Mouse (Mus musculus): ENCODE data around the gene Pde9a. TPM values are rescaled to one million over a fixed set of nuclear protein-coding genes. Genes with fewer than 3 reads are reported as not detected.

Pde9a gene
- polyA plus RNA-seq, 1 experiment from 2014 or later, result 16.5 TPM

DNA sequence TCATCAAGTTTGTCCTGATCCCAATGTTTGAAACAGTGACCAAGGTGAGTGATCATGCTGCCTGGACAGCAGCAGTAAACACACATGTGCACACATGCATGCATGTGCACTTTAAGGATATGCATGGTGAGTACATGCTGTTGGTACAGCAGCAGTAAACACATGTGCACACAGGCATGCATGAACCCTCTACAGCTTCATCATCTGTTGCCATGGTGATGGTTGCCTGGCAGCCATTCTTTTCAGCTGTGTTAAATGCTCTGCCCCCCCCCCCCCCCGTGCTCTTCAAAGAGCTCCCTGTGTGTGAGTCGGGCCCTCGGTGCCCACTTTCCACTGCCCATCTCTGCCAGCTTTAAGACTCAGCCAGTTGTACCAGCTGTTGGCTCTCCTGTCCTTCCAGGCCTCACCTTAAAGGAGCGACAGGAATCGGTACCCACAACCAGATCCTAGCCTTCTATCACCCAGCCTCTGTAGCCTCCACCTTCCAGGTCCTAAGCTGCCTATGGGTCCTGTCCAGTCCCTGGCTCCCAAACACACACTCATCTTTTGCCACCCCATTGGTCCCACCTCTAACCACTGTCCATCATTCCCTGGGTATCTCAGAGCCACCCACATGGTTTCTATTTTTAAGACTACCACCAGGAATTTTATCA lies 84.9 kb downstream of the Pde9a start:
- H3K36me3 ChIP-seq, result peaks cover 36% of the 10 kb centered on the region
- no peak for ATAC-seq (ENCODE audit: insufficient number of reproducible peaks, low FRiP score, low TSS enrichment, low read depth)
- H3K4me2 ChIP-seq (replicated peaks), result no peak overlapping the region
- H3K4me1 ChIP-seq, result no peaks in the 10 kb centered on the region
- no peaks in the 10 kb centered on the region for H3K27me3 ChIP-seq
- no peak overlapping the region for H3K9ac ChIP-seq
- no peak overlapping the region for H3K27ac ChIP-seq (replicated peaks)
- no peak overlapping the region for H3K4me3 ChIP-seq (replicated peaks)
- no peaks in the 10 kb centered on the region for H3K9me3 ChIP-seq (replicated peaks)
- 90% methylated on average over 5 of the region's 5 CpGs for WGBS

DNA sequence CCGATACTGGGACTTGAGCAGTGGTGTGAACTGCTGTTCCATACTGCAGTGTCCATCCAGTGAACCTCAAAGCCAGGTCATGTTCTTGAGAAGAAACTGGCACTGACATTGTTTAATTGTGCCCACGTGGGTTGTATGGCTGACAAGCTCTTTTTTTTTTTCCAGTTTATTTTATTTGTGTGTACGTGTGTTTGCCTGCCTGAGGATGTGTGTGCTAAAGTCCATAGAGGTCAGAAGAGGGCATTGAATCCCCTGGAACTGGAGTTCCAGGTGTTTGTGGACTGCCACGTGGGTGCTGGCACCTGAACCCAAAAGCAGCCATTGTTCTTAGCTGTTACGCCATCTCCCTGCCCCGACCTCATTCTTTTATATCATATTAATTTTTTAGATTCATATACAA lies 88.4 kb downstream of the Pde9a start:
- H3K4me2 ChIP-seq (replicated peaks), result no peak overlapping the region
- no peak overlapping the region for H3K9ac ChIP-seq
- 78% methylated on average over 6 of the region's 6 CpGs for WGBS
- H3K27me3 ChIP-seq, result no peaks in the 10 kb centered on the region
- H3K9me3 ChIP-seq (replicated peaks), result no peaks in the 10 kb centered on the region
- ATAC-seq (ENCODE audit: insufficient number of reproducible peaks, low FRiP score, low TSS enrichment, low read depth), result no peak
- 0 out of 2 replicates have a peak, but pooled peaks cover 3% of the 10 kb centered on the region for H3K4me1 ChIP-seq
- no peak overlapping the region for H3K27ac ChIP-seq (replicated peaks)
- H3K36me3 ChIP-seq, result peaks cover 14% of the 10 kb centered on the region; the same call in 1 of the 2 replicates
- no peak overlapping the region for H3K4me3 ChIP-seq (replicated peaks)

DNA sequence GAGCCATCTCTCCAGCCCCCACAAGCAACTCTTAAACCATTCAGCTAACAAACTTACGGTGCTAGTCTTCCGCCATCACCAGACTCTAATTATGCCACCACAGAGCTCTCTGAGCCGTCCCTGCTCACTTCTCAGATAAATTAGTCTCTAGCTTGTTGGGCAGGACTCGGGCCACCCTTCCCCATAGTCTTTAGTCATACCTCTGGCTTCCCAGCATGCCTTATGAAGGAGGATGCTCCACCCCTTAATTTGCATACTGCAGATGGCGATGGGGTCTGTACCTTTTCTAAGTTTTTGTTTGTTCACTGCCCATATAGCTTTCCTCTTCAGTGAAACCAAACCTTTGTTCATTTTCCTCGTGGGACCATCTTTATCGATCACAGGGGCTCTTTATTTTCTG lies 92.6 kb downstream of the Pde9a start:
- no peak overlapping the region for H3K4me3 ChIP-seq (replicated peaks)
- no peaks in the 10 kb centered on the region for H3K27me3 ChIP-seq
- no peak for ATAC-seq (ENCODE audit: insufficient number of reproducible peaks, low FRiP score, low TSS enrichment, low read depth)
- H3K9ac ChIP-seq, result no peak overlapping the region
- H3K36me3 ChIP-seq, result 0 out of 2 replicates have a peak, but pooled peaks cover 2% of the 10 kb centered on the region
- WGBS, result 73% methylated on average over 7 of the region's 7 CpGs
- 0 out of 2 replicates have a peak, but pooled peaks cover 3% of the 10 kb centered on the region for H3K4me1 ChIP-seq
- no peak overlapping the region for H3K27ac ChIP-seq (replicated peaks)
- H3K9me3 ChIP-seq (replicated peaks), result no peaks in the 10 kb centered on the region
- H3K4me2 ChIP-seq (replicated peaks), result no peak overlapping the region

DNA sequence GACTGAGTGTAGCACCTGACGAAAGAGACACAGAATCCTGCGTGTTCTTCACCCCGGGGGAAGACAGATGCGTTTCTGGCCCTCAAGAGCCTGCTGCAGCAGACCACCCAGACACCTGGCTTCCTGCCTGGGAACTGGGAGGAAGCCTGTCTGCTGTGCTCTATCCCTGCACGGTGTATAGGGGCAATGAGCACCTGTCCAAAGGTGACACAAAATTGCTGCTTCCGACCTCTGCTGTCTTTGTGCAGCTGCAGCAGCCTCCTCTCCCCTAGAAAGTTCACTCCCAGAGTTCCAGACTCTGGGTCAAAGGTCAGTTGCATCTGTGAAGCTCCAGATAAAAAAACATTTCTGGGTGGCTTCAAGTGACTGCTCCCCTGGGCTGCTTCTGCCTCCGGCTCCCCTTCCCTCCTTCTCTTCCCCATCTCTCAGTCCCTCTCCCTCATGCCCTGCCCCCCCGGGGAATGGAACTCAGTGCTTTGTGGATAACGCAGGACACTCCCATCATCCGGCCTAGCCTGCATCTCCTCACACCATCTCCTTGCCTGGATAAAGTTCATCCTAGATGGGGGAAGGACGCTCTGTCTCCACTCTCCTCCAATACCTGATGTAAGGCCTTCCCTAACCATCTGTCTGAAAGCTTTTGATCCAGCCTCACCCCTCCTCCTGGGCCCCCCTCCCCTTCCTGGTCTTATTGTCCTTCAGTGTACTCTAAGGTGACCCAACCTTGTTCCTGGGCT lies 93.3 kb downstream of the Pde9a start:
- Histone ChIP-seq H3K36me3 (0 out of 2 replicates have a peak, but pooled peaks cover 2% of the 10 kb centered on the region), H3K9me3 (replicated peaks) (no peaks in the 10 kb centered on the region), H3K4me1 (0 out of 2 replicates have a peak, but pooled peaks cover 3% of the 10 kb centered on the region), H3K27ac (replicated peaks) (no peak overlapping the region), H3K4me2 (replicated peaks) (no peak overlapping the region), H3K4me3 (replicated peaks) (no peak overlapping the region), H3K27me3 (no peaks in the 10 kb centered on the region), H3K9ac (no peak overlapping the region)
- 44% methylated on average over 11 of the region's 11 CpGs for WGBS
- ATAC-seq (ENCODE audit: insufficient number of reproducible peaks, low FRiP score, low TSS enrichment, low read depth), result no peak

DNA sequence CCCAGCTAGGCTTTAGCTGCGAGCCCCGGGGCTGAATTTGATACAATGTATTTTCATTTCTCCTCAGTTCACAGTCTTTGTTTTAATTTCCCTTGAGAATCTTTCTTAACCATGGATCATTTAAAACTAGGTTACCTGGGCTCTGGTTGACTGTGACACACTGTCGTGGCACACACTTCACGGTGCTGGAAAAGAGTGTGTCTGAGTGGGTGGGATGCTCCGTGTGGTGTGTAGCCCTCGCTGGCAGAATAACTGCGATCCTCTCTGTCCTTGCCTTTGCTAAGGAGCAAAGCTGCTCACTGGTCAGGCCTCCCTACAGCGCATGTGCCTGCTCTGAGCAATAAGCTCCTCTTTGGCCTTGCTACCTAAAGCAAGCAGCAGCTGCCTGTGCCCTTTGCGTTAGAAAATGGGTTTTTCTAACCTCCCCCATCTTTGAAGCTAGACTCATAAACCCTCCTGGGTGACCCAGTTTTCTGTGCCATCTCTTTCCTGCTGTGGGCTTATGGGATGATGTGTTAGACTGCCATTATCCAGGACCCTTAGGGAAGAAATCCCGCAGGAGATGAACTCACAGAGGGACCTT lies 100.7 kb downstream of the Pde9a start:
- no peaks in the 10 kb centered on the region for H3K27me3 ChIP-seq
- ATAC-seq (ENCODE audit: insufficient number of reproducible peaks, low FRiP score, low TSS enrichment, low read depth), result no peak
- no peak overlapping the region for H3K27ac ChIP-seq (replicated peaks)

DNA sequence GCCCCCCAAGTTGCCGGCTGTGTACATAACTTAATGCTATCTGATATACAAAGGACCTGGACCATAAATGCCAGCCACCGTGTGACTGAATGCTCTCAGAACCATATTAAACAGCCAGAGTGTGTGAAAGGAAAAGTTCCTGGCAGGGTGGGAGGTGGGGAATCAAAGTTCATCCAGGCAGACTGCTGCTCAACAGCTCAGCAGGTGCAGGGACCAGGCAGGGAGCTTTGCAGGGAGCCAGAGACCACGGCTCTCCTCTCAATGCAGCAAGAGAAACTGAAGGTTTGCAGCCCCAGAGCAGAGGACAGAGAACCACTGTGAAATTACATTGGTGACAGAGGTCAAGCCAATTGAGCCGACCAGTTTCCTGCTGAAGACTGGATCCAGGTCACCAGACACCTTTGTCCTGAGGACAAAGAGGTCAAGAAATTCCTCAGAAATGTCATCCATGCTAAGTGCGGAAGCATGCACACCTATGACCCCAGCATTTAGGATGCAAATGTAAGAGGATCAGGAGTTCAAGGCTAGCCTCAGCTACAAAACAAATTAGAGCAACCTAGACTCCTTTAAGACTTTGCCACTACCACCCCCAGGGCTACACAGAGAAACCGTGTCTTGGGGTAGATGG lies 101.5 kb downstream of the Pde9a start:
- Histone ChIP-seq H3K9me3 (replicated peaks) (no peaks in the 10 kb centered on the region), H3K4me2 (replicated peaks) (no peak overlapping the region), H3K27me3 (no peaks in the 10 kb centered on the region), H3K36me3 (no peaks in the 10 kb centered on the region), H3K4me1 (no peaks in the 10 kb centered on the region), H3K27ac (replicated peaks) (no peak overlapping the region), H3K9ac (no peak overlapping the region), H3K4me3 (replicated peaks) (no peak overlapping the region)
- no peak for ATAC-seq (ENCODE audit: insufficient number of reproducible peaks, low FRiP score, low TSS enrichment, low read depth)
- WGBS, result 26% methylated on average over 6 of the region's 6 CpGs

More for the DNA sequence above, 100.7 kb downstream of the Pde9a start:
- H3K9ac ChIP-seq, result no peak overlapping the region
- no peaks in the 10 kb centered on the region for H3K9me3 ChIP-seq (replicated peaks)
- 70% methylated on average over 10 of the region's 10 CpGs for WGBS
- H3K4me2 ChIP-seq (replicated peaks), result no peak overlapping the region
- no peak overlapping the region for H3K4me3 ChIP-seq (replicated peaks)
- H3K36me3 ChIP-seq, result no peaks in the 10 kb centered on the region
- no peaks in the 10 kb centered on the region for H3K4me1 ChIP-seq

DNA sequence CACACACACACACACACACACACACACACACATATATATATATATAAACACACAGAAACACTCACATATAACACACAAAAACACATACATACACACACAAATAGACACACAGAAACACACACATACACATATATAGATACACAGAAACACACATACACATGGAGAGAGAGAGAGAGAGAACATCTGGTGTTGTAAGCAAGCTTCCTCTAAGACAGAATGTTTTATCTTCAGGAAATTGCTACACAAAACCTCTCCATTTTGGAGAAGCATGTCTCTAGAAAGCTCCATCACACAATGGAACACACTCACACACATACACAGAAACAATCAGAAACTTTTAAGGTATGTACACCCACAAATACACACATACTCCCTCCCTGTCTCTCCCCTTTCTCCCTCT lies 105.3 kb downstream of the Pde9a start:
- no peak overlapping the region for H3K4me3 ChIP-seq (replicated peaks)
- no peak overlapping the region for H3K27ac ChIP-seq (replicated peaks)
- no peaks in the 10 kb centered on the region for H3K27me3 ChIP-seq
- no peak overlapping the region for H3K9ac ChIP-seq
- ATAC-seq (ENCODE audit: insufficient number of reproducible peaks, low FRiP score, low TSS enrichment, low read depth), result no peak
- no peaks in the 10 kb centered on the region for H3K9me3 ChIP-seq (replicated peaks)
- H3K36me3 ChIP-seq, result peaks cover 10% of the 10 kb centered on the region
- no peak overlapping the region for H3K4me2 ChIP-seq (replicated peaks)
- no peaks in the 10 kb centered on the region for H3K4me1 ChIP-seq

DNA sequence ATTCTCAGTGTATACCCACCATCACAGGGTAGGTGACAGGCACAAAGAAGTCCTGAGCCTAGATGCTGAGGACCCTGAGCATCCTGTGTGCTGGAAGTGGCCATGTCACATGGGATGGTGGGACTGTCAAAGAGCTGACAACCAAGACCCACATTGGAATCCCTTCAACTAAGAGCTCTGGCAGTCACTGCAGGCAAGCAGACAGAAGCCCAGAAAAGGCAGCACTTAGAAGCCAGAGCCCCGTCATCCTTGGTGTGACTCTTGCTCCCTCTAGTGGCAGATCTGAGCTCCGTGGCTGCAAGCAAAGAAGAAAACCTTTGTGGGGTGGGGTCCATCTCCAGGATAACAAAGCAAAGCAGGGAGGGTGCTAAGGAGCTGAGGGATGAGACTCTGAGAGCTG lies 106.4 kb downstream of the Pde9a start:
- Histone ChIP-seq H3K27me3 (no peaks in the 10 kb centered on the region), H3K4me1 (no peaks in the 10 kb centered on the region), H3K4me2 (replicated peaks) (no peak overlapping the region), H3K9me3 (replicated peaks) (no peaks in the 10 kb centered on the region), H3K27ac (replicated peaks) (no peak overlapping the region), H3K4me3 (replicated peaks) (no peak overlapping the region), H3K9ac (no peak overlapping the region), H3K36me3 (peaks cover 19% of the 10 kb centered on the region)
- ATAC-seq (ENCODE audit: insufficient number of reproducible peaks, low FRiP score, low TSS enrichment, low read depth), result no peak
- WGBS, result 0% methylated on average over 2 of the region's 2 CpGs

DNA sequence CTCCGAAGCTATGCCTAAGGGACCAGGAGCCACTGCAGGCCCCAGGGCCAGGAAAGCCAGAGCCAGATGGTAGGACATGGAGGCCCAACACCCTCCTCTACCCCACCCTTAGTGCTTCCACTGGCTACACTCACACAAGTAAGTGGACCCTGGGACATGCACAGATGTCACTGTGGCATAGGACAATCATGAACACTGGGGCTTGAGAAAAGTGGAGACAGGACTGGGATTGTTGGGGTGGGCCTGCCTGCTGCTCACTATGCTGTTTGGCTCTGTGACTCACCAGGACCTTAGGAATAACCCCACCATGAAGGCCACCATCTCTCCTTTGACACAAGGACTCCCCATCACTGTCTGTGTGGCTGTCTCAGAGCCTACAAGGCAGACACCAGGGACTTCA lies 109.0 kb downstream of the Pde9a start:
- Histone ChIP-seq H3K27ac (replicated peaks) (no peak overlapping the region), H3K27me3 (no peaks in the 10 kb centered on the region), H3K4me3 (replicated peaks) (no peak overlapping the region), H3K9ac (no peak overlapping the region), H3K4me1 (no peaks in the 10 kb centered on the region), H3K36me3 (peaks cover 45% of the 10 kb centered on the region), H3K9me3 (replicated peaks) (no peaks in the 10 kb centered on the region), H3K4me2 (replicated peaks) (no peak overlapping the region)
- ATAC-seq (ENCODE audit: insufficient number of reproducible peaks, low FRiP score, low TSS enrichment, low read depth), result no peak
- 90% methylated on average over 1 of the region's 1 CpGs for WGBS

DNA sequence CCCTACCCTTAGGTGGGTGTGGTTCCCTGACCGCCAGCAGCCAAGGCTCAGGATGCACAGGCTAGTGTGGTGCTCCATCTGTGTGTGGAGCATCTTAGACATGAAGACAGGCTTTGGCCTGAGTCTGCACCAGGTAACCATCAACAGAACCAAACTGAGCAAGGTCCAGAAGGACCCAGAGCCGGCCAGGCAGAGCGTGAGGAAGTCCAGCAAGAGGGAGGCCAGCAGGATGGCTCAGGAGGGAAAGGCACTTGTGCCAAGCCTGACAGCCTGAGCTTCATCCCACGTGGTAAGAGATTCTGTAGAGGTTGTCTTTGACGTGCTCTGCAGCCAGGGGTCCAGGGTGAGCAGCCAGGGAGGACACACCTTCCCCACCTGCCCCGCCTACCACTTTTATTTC lies 111.7 kb downstream of the Pde9a start:
- no peak overlapping the region for H3K4me2 ChIP-seq (replicated peaks)
- no peak for ATAC-seq (ENCODE audit: insufficient number of reproducible peaks, low FRiP score, low TSS enrichment, low read depth)
- peaks cover 67% of the 10 kb centered on the region for H3K36me3 ChIP-seq
- no peaks in the 10 kb centered on the region for H3K4me1 ChIP-seq
- 89% methylated on average over 6 of the region's 6 CpGs for WGBS
- H3K9ac ChIP-seq, result no peak overlapping the region
- no peak overlapping the region for H3K4me3 ChIP-seq (replicated peaks)
- no peak overlapping the region for H3K27ac ChIP-seq (replicated peaks)
- H3K9me3 ChIP-seq (replicated peaks), result no peaks in the 10 kb centered on the region
- H3K27me3 ChIP-seq, result no peaks in the 10 kb centered on the region

DNA sequence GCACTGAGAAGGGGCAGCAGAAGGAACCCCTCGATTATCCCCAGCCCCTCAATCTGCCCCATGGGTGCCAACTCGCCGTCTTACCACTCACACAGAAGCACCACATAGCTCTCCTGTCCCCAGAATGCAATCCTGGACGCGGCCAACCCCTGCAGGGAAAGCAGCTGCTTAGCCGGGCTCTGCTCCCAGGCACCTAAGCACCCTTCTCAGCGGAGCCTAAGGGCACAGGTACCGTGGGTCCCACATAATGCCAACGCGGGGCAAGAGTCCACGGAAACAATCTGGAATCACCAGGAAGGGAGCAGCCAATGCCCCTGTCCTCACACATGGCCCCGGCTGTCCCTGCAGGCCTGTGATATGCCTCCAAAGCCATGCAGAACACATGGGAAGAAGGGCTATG lies 113.7 kb downstream of the Pde9a start:
- WGBS, result 95% methylated on average over 12 of the region's 12 CpGs
- no peaks in the 10 kb centered on the region for H3K27me3 ChIP-seq
- H3K27ac ChIP-seq (replicated peaks), result no peak overlapping the region
- no peaks in the 10 kb centered on the region for H3K9me3 ChIP-seq (replicated peaks)
- no peak for ATAC-seq (ENCODE audit: insufficient number of reproducible peaks, low FRiP score, low TSS enrichment, low read depth)
- no peak overlapping the region for H3K4me3 ChIP-seq (replicated peaks)
- H3K36me3 ChIP-seq, result peaks cover 85% of the 10 kb centered on the region
- no peak overlapping the region for H3K9ac ChIP-seq
- no peaks in the 10 kb centered on the region for H3K4me1 ChIP-seq
- H3K4me2 ChIP-seq (replicated peaks), result no peak overlapping the region

All from embryonic facial prominence, embryonic 15.5 days (tissue).